17 mouse cellular contexts compared by ENCODE assay signal in the genomic region with DNA sequence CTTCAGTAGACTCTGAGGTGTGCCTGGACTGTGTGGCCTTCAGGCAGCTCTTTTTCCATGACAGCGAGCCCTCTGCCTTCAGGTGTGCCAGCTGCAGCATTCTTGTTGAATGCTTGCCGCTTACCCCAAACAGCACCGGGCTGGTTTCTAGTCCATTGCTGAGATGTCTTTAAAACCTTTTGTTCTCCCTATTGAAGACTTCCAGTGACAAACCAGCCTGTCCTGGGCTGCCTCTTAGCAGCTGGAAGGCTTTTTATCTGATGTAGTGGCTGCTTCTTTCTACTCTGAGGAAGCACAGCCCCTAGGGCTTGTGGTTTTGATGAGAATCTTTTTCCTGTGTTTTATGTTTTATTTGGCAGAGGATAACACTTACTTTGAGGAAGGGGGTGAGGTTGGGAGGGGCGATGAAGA. TPM values are rescaled to one million over a fixed set of nuclear protein-coding genes. Genes with fewer than 3 reads are reported as not detected.
DNase-seq lines count a peak whose midpoint lies in the region; ATAC-seq and TF ChIP-seq lines count a peak whose summit lies in the region.
"Had no signal": no experiment of that assay in that cellular context is flagged by ENCODE, and none has a peak within 500 bp of the region (broad histone marks: within the 10 kb centered on the region; RNA-seq: fewer than 3 reads in every experiment).

No protein-coding gene starts in this region.

- no peak for DNase-seq in heart, postnatal 0 days (ENCODE audit: low spot score)
- no peak for DNase-seq in heart, embryonic 10.5 days (ENCODE audit: low spot score)
- peak; percentile 54 for DNase-seq in 416B (ENCODE audit: low read depth)
- DNase-seq in CD4-positive helper T cell, adult 2 months (ENCODE audit: low read depth, low spot score) = peak; percentile 20
- no peak for DNase-seq in lung, adult 18-20 months
- no peak for DNase-seq in frontal cortex, adult 2 months (ENCODE audit: extremely low spot score in 1 of 2, low spot score in 1 of 2)
- DNase-seq: cerebellum, postnatal 10 days; gastrocnemius, postnatal 10 days; left cerebral cortex, postnatal 4 days had no signal

- TF ChIP-seq CTCF in heart, postnatal 0 days (IDR thresholded peaks at IDR 0.05; ENCODE audit: low read depth) = no peak

- 0 out of 2 replicates have a peak overlapping the region, but pooled peaks have one; percentile 8 for H3K27ac ChIP-seq in heart, postnatal 0 days (ENCODE audit: low read depth)
- H3K27ac ChIP-seq in heart, embryonic 10.5 days = no peak overlapping the region
- H3K27ac ChIP-seq: embryonic facial prominence, embryonic 12.5 days; forebrain, embryonic 13.5 days; hindbrain, embryonic 12.5 days; liver, embryonic 12.5 days had no signal

- TF ChIP-seq EP300 in heart, postnatal 0 days (IDR thresholded peaks at IDR 0.05; ENCODE audit: low read depth) = no peak

- no peaks in the 10 kb centered on the region for H3K9me3 ChIP-seq in heart, postnatal 0 days (replicated peaks; ENCODE audit: control insufficient read depth, low read length)
- no peaks in the 10 kb centered on the region for H3K9me3 ChIP-seq in heart, embryonic 10.5 days
- H3K9me3 ChIP-seq: embryonic facial prominence, embryonic 12.5 days; hindbrain, embryonic 12.5 days; liver, embryonic 12.5 days had no signal

- no peak for ATAC-seq in heart, postnatal 0 days (ENCODE audit: insufficient read depth, low read depth)
- ATAC-seq in hematopoietic stem cell, adult 5-6 weeks (replicated peaks in 1 of 2; ENCODE audit: insufficient read depth in 1 of 2, low FRiP score in 2 of 2, low TSS enrichment in 1 of 2, low read depth in 1 of 2, poor library complexity in 2 of 2, severe bottlenecking in 2 of 2) = peak; percentile 49 to 61
- ATAC-seq: forebrain, embryonic 13.5 days; intestine, postnatal 0 days; liver, embryonic 12.5 days; lung, postnatal 0 days had no signal

- H3K4me3 ChIP-seq in heart, postnatal 0 days (ENCODE audit: low read depth, low read length) = no peak overlapping the region
- H3K4me3 ChIP-seq in heart, embryonic 10.5 days = no peak overlapping the region
- H3K4me3 ChIP-seq: embryonic facial prominence, embryonic 12.5 days; forebrain, embryonic 13.5 days; hindbrain, embryonic 12.5 days; liver, embryonic 12.5 days; myocyte had no signal

- H3K36me3 ChIP-seq in heart, postnatal 0 days (replicated peaks; ENCODE audit: control insufficient read depth, insufficient read depth, low read length) = 0 out of 2 replicates have a peak, but pooled peaks cover 3% of the 10 kb centered on the region
- H3K36me3 ChIP-seq in heart, embryonic 10.5 days = peaks cover 42% of the 10 kb centered on the region

- H3K9ac ChIP-seq in heart, postnatal 0 days (replicated peaks; ENCODE audit: low read depth, low read length) = no peak overlapping the region
- H3K9ac ChIP-seq: embryonic facial prominence, embryonic 12.5 days; forebrain, embryonic 13.5 days; hindbrain, embryonic 12.5 days; liver, embryonic 12.5 days had no signal

- 61% methylated on average over 4 of the region's 4 CpGs for WGBS in heart, postnatal 0 days
- 84% methylated on average over 4 of the region's 4 CpGs for WGBS in heart, embryonic 10.5 days

- no peak overlapping the region for H3K4me2 ChIP-seq in heart, postnatal 0 days (ENCODE audit: low read depth, low read length)
- H3K4me2 ChIP-seq: embryonic facial prominence, embryonic 12.5 days; forebrain, embryonic 13.5 days; hindbrain, embryonic 12.5 days; liver, embryonic 12.5 days had no signal

- H3K4me1 ChIP-seq in heart, postnatal 0 days (ENCODE audit: control insufficient read depth, insufficient read depth) = peaks cover 53% of the 10 kb centered on the region
- peaks cover 81% of the 10 kb centered on the region for H3K4me1 ChIP-seq in heart, embryonic 10.5 days

- H3K27me3 ChIP-seq in heart, postnatal 0 days (ENCODE audit: control insufficient read depth, insufficient read depth, low read length) = no peaks in the 10 kb centered on the region
- no peaks in the 10 kb centered on the region for H3K27me3 ChIP-seq in heart, embryonic 10.5 days (ENCODE audit: insufficient read depth, poor library complexity, severe bottlenecking)
- H3K27me3 ChIP-seq: embryonic facial prominence, embryonic 12.5 days; forebrain, embryonic 13.5 days; hindbrain, embryonic 12.5 days; liver, embryonic 12.5 days had no signal

RNA-seq across cellular contexts. Expression of a gene that starts 17.6 kb away (rescaled TPM):
- 132 and 166 TPM in 2 replicates for total RNA-seq in heart, postnatal 0 days (2014; rRNA removed; ENCODE audit: low replicate concordance)
- 187 and 190 TPM in 2 replicates for polyA plus RNA-seq in heart, postnatal 0 days (2015; fragmentation: Nextera tagmentation; extraction: Ambion mirVana)
- 493 and 655 TPM in 2 replicates for polyA plus RNA-seq in heart, embryonic 10.5 days (2016; fragmentation: Nextera tagmentation; extraction: Ambion mirVana)
- total RNA-seq in hematopoietic stem cell, adult 5-6 weeks (2017) = 41.1 and 44.8 TPM in 2 replicates
- polyA plus RNA-seq in frontal cortex, adult 2 months (2012; rRNA removed) = 188 and 193 TPM in 2 replicates

Comparison
In these comparisons a context has a peak if more than half of its experiments do, and no peak if none do; other contexts are left out.
1. DNase-seq: peak in 416B (single experiment) and CD4-positive helper T cell, adult 2 months (single experiment); none in heart, postnatal 0 days (single experiment), heart, embryonic 10.5 days (single experiment), lung, adult 18-20 months (0 of 2) and frontal cortex, adult 2 months (0 of 2).